ENCODE assay signal across 15 mouse cellular contexts in genomic region chr17:72579321-72579720, GRCm38 (mm10). TPM values are rescaled to one million over a fixed set of nuclear protein-coding genes. Genes with fewer than 3 reads are reported as not detected.
"Had no signal": no experiment of that assay in that cellular context is flagged by ENCODE, and none has a peak within 500 bp of the region (broad histone marks: within the 10 kb centered on the region; RNA-seq: fewer than 3 reads in every experiment).

No protein-coding gene starts in this region.

- H3K9ac ChIP-seq: liver, postnatal 0 days; lung, embryonic 15.5 days; midbrain, embryonic 12.5 days; neural tube, embryonic 12.5 days; stomach, embryonic 15.5 days had no signal

- H3K4me1 ChIP-seq: lung, embryonic 15.5 days; midbrain, embryonic 10.5 days; midbrain, embryonic 12.5 days; neural tube, embryonic 12.5 days; stomach, embryonic 15.5 days had no signal

- ATAC-seq: liver, postnatal 0 days had no signal

- H3K4me3 ChIP-seq: lung, embryonic 15.5 days; midbrain, embryonic 10.5 days; midbrain, embryonic 12.5 days; myocyte; neural tube, embryonic 12.5 days; stomach, embryonic 15.5 days had no signal

- H3K9me3 ChIP-seq: lung, embryonic 15.5 days; midbrain, embryonic 10.5 days; midbrain, embryonic 12.5 days; neural tube, embryonic 12.5 days; stomach, embryonic 15.5 days had no signal

- DNase-seq: liver, postnatal 0 days; lung, adult 2 months; lung, postnatal 10 days; lung, postnatal 4 days; thymus, adult 2 months; thymus, postnatal 25 days; thymus, postnatal 4 days had no signal

- H3K36me3 ChIP-seq: lung, embryonic 15.5 days; midbrain, embryonic 10.5 days; midbrain, embryonic 12.5 days; neural tube, embryonic 12.5 days; stomach, embryonic 15.5 days had no signal

- H3K27me3 ChIP-seq: lung, embryonic 15.5 days; midbrain, embryonic 12.5 days; neural tube, embryonic 12.5 days; stomach, embryonic 15.5 days had no signal

- H3K4me2 ChIP-seq: lung, embryonic 15.5 days; midbrain, embryonic 12.5 days; neural tube, embryonic 12.5 days; stomach, embryonic 15.5 days had no signal

- H3K27ac ChIP-seq: lung, embryonic 15.5 days; midbrain, embryonic 10.5 days; midbrain, embryonic 12.5 days; neural tube, embryonic 12.5 days; stomach, embryonic 15.5 days; stomach, postnatal 0 days had no signal

RNA-seq across cellular contexts. Expression of gene Alk, which starts 25.1 kb away (rescaled TPM):
- polyA plus RNA-seq: lung, adult 2 months; myocyte; spleen, adult 2 months had no signal
